Mouse (Mus musculus) WW6 (cell line): ENCODE measurements at regions not wholly inside any gene's neighbourhood (a gene's known extent, or its start where the extent isn't known, plus 50 kb on each side); places are given as distances from the start of the nearest gene placed in this dataset.

Source experiments
- DNase-seq: peaks from one replicate; pipeline ENCODE4 v3.0.0-alpha.2; 2013; ENCODE audit warnings: low read depth, low spot score

DNA sequence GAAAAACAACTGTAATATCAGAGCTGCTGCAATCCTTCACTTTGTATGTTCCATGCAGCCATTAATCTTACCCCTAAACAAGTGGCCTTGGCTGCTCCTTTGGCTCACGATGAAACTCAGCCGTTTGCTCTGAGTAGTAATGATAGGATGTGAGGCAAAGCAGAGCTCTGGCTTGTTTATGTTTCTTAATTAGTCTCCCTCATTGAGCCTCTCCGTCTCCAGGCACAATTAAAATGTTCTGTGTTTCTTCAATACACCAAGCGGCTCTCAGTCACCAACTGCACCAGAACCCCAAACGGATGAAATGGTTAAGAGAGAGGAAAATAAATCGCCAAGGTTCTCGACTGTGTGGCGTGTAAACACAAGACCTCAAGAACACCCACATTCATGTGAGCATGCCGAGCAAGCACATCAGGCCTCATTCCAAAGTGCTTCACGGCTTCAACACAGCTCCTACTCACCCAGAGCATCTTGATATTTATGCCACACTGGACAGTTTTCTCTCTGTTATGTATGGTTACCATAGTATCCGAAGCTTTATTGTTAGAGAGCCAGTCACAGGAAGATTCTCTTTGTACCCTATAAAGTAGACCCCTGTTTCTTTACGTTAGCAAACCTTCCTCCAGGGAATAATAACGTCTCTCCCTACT lies 280.4 kb downstream of the Lyplal1 start:
- DNase-seq = no peak

DNA sequence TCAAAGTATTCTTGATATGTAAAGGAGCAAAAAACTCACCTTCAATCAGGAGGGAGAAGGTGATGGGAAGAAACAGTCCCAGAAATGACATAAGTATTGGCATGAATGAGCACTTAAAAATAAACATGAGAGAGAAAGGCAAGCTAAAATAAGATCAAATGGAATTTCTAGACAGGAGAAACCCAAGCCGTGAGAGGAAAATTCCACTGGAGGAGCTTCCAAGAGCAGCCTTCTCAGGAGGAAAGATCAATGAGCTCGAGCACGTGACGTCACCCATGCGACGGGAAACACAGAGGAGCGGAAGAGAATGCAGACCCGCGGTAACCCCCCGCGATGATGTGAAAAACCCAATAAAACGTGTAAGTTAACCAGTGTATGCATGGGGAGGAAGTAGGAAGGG lies 274.6 kb downstream of the Lyplal1 start:
- no peak for DNase-seq

DNA sequence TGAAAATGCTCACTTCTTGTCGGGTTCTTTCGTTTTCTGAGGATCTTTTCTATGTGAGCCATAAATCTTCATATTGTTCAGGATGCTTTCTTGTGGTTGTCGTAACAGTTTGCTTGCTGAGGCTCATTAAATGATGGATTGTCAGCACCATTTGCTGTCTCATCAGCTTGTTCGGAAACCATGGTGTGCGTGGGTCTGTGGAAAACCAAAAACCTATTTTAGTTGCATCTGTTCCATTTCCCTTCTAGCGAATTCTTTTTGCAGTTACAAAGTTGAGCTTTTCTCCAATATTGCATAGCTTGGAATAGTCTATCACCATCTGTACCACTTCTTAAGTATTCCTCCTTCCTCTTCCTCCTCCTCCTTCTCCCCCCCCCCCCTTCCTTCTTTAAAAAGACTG lies 269.9 kb downstream of the Lyplal1 start:
- no peak for DNase-seq

DNA sequence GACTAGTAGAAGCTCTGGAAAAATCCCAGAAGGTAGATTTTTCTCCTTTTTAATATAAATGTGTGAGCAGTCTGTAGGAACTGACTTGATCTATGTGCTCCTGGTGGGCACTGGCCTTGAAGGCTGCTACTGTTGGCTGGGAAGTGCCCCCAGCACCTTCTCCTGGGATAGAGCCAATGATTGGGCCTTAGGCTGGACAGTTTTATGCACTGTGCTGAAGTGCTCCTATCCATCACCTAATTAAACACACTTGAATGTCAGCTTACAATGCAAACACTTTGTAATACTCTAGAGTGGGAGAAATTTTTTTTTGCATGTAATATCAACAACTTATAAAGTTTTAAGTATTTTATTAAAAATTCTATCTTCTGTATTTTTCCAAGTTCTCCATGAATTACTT lies 266.5 kb downstream of the Lyplal1 start:
- no peak for DNase-seq

DNA sequence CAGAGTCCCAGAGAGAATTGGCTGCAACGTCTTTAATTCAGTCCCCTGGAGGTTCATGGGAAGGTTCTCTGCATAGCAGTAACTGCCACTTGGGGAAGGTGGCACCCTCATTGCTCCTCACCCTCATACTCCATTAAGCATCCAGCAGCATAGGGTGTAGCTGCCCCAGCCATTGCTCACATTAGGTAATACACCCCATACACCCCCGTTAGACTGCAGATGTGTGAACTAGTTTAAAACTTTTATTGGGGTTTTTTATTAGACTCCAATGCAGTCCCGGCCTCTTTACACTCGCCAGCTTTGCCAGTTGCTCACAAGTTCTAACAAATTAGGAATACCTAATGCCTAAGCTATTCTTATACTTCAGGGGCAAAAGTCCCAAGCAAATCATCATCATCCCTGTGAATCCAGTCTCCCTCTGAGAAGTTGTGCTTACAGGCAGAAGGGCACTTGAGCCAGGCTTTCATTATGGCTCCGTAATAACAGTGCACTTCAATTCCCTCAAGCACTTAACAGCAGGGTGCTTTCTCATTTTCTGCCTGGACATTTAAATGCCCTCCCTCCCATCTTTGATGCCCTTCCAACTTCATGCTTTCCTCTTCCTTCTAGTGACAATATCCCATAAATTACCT lies 265.7 kb downstream of the Lyplal1 start:
- no peak for DNase-seq

DNA sequence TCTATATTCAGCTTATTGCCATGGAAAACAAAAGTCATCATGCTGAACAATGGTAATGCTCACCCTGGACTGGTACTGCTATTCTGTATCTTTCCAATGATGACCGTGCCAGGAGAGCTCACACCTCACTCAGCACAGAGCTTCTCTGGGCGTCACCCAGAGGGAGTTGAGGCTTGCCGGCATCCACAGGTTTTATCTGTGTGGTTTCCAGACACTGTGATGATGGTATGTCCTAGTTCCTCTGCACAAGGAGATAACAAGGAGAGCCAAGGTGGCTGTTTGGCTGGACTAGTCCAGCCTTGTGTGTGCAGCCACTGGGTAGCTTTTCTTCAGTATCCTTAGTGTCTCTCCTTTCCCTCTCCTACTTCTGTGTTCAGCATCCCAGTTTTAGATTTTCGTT lies 255.4 kb downstream of the Lyplal1 start:
- no peak for DNase-seq

DNA sequence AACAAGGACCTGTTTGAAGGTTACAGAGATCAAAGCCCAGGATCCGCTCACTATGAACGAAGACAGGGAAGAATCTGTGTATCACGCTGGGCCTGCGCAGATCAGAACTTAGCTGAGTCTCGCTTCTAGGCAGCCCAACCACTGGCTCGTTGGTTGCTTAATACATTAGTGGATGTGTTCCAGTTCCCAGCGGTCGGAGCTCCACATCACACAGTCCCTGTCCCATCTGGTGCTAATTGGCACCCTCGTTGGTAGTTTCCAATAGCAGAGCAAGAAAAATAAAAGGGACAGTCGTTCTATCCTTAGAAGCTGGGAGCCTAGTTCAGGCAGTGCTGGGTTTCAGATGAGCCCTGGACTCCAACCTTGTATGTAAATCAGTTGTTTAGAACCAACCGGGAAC lies 251.2 kb downstream of the Lyplal1 start:
- DNase-seq = no peak

DNA sequence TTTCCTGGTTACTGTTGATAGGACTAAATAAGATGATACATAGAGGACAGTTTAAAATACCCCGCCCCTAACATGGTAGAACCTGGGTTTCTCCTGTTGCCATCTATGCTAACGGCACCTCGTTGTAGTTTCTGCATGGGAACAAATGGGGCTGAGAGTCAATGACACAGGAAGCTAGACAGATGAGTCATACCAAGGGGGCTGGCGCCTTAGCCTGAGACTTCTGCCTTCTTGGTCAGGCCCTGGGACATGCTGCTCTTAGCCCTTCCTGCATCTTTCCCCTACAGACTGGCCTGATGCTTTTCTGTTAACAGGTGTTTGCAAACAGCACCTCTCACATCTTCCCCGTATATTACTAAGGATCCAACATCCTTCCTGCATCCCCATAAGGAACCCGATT lies 250.5 kb downstream of the Lyplal1 start:
- DNase-seq = no peak

DNA sequence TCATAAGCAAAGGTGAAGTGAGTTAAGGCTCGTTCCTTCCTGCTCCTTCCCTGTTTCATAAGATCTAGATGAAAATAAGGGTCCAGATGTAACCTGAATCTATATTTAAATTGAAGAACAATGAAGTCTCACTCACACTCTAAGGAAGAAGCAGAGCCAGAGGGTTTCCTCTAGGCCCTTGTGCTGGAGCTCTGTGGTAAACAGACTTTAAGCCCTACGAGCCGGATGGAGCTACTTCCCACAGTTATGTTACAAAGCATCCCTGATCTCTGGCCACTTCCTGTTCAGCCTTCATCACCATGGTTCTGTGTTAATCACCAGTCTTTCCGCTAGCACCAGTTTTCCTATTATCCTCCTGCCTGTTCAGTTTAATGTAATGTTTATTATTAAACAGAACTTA lies 250.1 kb downstream of the Lyplal1 start:
- no peak for DNase-seq

DNA sequence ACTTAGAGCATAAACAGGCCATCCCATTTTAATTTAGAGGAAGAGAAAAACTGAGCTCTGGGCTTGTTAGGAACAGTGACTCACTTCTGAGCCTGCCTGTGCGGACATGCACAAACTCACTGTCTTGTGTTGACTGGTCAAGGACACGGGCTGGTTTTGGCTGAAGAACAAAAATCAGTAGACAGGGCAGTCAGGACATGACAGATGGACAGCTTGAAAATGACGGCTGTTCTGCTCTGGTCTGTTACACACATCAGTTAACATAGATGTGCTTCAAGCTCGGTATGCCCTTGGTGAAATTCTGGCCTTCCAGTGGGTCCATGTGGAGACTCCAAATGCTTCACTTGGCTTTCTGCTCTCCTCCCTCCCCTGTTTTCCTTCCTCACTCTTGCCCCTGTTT lies 248.4 kb downstream of the Lyplal1 start:
- DNase-seq = no peak

DNA sequence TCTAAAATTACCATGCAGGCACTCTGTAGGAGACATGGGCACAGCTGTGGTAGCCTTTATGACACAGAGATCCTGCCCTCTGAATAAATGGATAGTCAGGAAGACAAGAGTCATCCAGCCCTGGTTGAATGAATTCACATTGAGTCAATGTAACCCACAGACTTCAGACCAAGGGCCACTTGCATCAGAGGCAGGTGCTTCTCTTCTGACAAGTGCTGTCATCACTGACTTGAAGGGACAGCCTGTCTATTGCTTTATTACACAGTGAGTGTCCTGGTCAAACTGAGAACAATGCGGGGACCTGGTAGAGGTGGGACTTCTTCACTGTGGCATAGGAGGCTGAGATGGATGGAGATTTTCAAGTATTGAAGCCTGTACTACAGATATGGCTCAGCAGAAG lies 230.1 kb downstream of the Lyplal1 start:
- no peak for DNase-seq

DNA sequence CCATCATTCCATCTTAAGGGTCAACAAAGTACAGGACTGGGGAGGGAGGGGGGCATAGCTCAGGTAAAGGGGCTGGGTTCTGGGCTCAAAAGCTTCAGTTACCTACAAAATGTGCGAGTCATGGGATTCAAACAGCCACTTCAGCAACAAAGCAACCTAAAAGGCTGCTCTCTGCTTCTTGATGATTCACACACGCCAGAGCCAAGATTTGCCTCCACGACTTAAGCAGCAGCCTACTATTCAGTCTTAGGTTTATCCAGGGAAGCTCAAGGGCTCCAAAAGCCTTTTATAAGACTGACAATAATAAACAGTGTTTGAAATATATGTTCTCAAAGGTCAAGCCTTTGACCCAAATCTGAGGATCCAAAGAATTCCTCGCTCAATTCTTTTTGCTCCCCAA lies 225.3 kb downstream of the Lyplal1 start:
- no peak for DNase-seq

DNA sequence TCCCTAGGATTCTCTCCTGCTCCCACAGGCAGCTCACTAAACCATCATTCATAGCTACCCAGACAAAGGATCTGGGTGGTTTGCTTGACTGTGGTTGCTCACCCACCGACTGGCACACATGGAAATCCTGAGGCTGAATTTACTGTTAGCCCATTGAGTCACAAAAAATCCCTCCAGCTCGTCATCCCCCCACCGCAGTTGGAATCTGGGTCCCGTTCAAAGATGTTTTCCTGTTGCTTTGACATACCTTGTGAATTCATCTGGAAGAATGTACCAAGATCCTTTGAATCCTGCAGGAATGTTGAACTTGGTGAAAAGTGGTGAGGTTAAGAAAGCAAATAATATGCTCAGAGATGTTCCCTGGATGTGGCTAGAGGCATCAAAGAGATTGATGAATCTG lies 223.7 kb downstream of the Lyplal1 start:
- DNase-seq = no peak

DNA sequence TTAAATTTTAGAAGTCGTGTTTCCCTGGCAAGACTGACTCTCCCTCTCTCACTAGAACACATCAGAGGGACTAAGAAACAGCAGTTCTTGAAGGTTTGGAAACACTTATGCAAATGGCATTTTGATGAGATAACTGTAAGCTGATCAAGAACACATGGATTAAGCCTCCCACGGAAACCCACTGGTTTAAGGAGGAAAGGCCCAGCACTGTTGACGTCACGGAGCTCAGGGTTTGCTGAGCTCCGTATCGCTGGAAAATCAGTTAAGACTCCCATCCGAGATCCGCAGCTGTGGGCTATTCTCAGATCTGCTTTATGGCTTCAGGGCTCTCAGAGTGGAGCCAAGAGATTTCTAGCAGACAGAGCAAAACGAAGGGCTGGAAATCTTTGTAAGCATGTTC lies 218.6 kb downstream of the Lyplal1 start:
- DNase-seq = no peak

DNA sequence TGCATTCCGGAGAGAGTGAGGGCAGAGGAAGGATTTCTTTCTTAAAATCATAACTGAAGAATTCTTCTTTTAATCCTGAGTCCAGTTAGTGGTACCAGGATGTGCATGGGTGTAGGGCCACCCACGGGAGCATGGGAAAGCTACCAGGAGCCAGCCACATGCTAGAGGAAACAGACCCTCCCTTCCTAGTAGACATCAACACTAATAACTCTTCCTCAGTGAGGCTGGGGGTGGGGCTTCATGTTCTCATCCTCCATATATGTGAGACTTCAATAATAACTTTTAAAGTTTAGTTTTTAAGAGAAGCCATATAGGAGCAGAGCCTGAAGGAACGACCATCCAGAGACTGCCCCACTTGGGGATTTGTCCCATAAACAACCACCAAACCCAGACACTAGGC lies 216.8 kb downstream of the Lyplal1 start:
- no peak for DNase-seq

DNA sequence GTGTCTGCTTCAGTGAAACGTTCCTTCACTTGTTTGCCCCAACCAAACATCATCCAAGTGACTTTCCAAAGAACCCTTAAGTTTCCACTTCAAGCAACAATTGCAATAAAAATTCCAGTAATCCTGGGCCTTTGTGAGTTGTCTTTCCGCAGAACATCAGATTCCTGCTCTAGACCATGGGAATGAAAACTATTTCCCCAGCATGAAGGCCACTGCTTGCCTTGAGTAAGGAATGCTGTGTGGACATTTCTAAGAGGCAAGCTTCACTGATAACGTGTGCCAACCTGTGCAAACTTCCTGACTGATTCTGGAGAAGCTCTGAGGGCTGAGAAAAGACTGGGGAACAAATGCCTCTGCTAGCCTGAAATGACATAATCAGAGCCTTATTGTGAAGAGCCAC lies 214.7 kb downstream of the Lyplal1 start:
- DNase-seq = no peak

DNA sequence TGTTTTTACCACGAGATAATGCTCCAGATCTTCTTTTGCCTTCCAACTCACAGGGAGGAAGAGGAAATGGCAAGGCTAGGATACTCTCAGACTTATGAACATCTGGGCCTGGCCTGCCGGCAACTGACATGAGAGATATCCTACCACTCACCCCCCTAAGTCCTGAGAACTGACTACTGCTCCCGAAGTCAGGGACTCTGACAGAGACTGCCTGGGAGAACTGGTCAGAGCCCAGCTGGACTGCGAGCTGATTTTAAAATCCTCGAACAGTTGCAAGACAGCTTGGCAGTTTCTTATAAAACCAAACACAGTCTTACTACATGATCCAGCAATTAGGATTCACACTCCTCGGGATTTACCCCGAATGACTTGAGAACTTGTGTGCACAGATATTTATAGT lies 211.4 kb downstream of the Lyplal1 start:
- no peak for DNase-seq

DNA sequence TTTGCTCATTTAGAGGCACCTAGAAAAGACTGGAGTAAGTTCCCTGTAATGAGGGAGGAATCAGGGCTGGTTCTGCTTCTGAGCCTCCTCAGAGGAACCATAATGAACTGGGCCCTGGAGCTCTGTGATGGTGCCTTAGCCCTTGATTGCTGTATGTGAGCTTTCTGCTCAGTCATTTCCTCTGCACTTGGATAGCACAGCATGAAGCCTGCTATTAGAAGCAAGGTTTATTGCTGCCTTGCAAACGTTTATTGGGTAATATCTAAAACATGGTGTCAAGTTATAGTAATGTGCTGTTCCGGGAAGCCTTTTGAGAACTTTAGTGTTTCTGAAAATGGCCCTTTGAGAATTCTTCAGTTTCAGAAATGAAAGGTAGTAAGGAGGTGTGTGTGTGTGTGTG lies 201.5 kb downstream of the Lyplal1 start:
- no peak for DNase-seq

DNA sequence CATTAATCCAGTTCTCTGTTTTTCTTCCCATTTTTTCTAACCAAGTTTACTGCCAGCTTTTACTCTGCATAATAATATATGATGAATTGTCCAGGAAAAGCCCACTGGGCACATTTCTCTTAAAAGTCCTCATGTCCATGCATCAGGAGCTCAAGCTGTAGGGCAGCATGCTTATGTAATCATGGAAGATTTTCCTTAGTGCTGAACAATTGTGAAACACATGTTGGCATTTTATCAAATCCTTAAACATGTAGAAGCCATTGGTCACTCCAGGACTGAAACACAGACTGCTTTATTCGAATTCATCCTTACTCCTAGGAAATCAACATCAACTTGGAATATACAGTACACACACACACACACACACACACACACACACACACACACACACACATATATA lies 198.4 kb downstream of the Lyplal1 start:
- no peak for DNase-seq

DNA sequence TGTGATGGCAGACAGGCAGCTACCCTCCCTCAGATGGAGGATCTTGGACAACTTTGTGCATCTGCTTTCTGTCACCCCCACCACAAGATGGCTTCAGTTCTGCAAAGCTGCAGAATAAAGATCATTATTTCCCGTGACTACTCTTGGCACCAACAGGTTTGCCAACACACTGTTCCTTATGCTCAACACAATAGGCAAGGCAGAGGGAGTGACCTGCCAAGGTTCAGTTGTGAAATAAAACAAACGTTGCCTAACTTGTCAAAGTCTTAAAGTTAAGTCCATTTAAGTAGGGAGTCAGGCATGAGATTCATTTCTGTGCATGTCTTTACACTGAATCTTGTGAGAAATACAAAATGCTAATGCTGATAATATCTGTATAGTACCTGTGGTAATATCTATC lies 193.4 kb downstream of the Lyplal1 start:
- DNase-seq = no peak

DNA sequence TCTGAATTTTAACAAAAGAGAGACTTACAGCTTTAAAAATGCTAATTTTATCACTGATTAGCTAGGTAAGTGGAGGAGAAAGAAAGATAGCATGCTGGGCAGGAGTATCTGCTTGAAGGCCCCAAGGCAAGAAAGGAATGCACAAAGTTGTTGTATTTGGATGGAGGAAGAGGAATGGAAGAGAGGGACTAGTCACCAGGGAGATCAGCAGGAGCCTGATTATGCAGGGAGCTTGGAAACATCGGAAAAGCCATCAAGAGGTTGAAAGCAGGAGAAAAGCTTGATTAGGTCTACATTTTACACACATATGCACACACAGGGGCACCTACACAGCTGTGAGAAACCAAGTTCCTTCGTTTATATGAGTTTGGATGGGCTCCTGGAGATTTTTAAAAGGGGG lies 188.1 kb downstream of the Lyplal1 start:
- DNase-seq = no peak

DNA sequence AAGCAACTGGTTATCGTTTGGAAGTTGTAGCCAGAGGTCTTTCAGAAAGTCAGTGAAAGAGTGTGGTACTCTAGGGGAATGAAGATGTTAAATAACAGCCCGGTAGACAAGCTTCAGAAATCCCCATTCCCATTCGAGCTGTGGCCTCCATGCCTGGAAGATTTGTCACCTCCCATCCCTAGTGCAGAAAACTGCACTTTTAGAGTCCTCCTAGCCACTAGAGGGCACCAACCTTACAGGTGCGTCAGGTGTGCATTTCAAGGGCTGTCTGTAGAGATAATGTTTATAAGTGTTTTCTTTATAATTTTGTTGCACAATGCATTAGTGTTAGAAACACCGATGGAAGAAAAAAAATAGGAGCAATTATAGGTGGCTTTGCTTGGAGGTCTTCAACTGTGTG lies 187.3 kb downstream of the Lyplal1 start:
- no peak for DNase-seq

DNA sequence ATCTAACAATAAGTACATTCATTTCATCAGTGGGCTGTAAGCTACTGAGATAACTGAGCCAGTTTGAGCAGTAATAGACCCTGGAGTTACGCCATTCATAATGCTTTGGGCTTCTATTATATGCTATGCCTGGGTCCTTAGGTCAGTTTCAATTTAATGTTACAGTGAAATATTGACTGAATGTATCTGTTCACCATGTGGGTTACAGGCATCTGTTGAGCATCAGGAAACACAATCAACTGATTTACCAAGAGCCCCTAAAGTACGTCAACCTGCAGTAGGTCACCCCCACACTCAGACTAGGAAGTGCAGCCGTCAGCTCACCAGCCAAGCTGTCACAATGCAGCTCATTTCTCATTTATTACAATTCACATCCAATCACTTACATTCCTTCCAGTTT lies 183.5 kb downstream of the Lyplal1 start:
- DNase-seq = no peak

DNA sequence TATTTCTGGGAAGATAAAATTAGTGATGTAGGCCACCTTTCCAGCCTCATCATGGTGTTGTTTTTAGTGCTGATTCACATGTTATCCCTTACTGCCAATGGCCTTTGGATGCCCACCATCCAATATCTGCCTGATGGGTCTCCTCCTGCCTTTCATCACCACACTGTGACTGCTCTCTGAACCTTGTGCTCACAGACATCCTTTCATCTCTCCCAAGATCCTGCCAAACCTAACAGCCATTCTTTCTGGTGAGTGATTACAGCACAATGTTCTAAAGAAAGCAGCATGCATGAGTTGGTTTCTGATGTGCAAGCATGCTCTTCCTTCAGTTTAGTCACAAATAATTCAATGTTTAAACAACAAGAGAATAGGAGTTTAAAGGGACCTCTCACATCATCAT lies 180.1 kb downstream of the Lyplal1 start:
- no peak for DNase-seq
